Mouse (Mus musculus) heart, postnatal 0 days (tissue): ENCODE results near the gene Ubr7. TPM values are rescaled to one million over a fixed set of nuclear protein-coding genes. Genes with fewer than 3 reads are reported as not detected.
A peak's percentile ranks its signal among the peaks of the same experiment; 100 is the strongest.

ENCODE experiments used
- ATAC-seq: fragments of 200-750 bp; cut with Nextera tagmentation; 2 replicates; pipeline ENCODE4 v1.8.0; 2017; ENCODE audit warnings: low read depth, moderate number of reproducible peaks, moderate library complexity; ENCODE audit not compliant: insufficient read depth
- DNase-seq: peaks from one replicate; pipeline ENCODE4 v3.0.0-alpha.2; 2016; ENCODE audit warnings: low spot score
- H3K27ac ChIP-seq: fragments of 300-500 bp; sonication (generic); 2 replicates; pipeline ENCODE4 v1.5.1; 2014; ENCODE audit warnings: low read depth, mild to moderate bottlenecking
- H3K27me3 ChIP-seq: fragments of 300-500 bp; sonication (generic); 2 replicates; pipeline ENCODE4 v1.6.1; 2014; ENCODE audit warnings: low read length, mixed read lengths; ENCODE audit not compliant: control insufficient read depth, insufficient read depth
- H3K36me3 ChIP-seq: fragments of 300-500 bp; sonication (generic); replicated peaks from 2 replicates; pipeline ENCODE4 v1.6.1; 2014; ENCODE audit warnings: low read length, mixed read lengths; ENCODE audit not compliant: control insufficient read depth, insufficient read depth
- H3K4me1 ChIP-seq: fragments of 300-500 bp; sonication (generic); 2 replicates; pipeline ENCODE4 v1.6.1; 2014; ENCODE audit warnings: antibody characterized with exemption; ENCODE audit not compliant: control insufficient read depth, insufficient read depth
- H3K4me2 ChIP-seq: fragments of 300-500 bp; sonication (generic); 2 replicates; pipeline ENCODE4 v1.6.1; 2014; ENCODE audit warnings: low read depth, mild to moderate bottlenecking, low read length, moderate library complexity
- H3K4me3 ChIP-seq: fragments of 300-500 bp; sonication (generic); 2 replicates; pipeline ENCODE4 v1.5.1; 2014; ENCODE audit warnings: low read depth, low read length
- H3K9ac ChIP-seq: fragments of 300-500 bp; sonication (generic); replicated peaks from 2 replicates; pipeline ENCODE4 v1.6.1; 2014; ENCODE audit warnings: low read depth, low read length, mixed read lengths
- H3K9me3 ChIP-seq: fragments of 300-500 bp; sonication (generic); replicated peaks from 2 replicates; pipeline ENCODE4 v1.6.1; 2016; ENCODE audit warnings: low read length; ENCODE audit not compliant: control insufficient read depth
- CTCF ChIP-seq: IDR thresholded peaks from 2 replicates; pipeline ENCODE4 v1.5.1; 2016; ENCODE audit warnings: antibody characterized with exemption, control low read depth, low read depth
- EP300 ChIP-seq: IDR thresholded peaks from 2 replicates; pipeline ENCODE4 v1.6.1; 2016; ENCODE audit warnings: antibody characterized with exemption, low read depth
- WGBS: fragments of 180-500 bp; shearing (Covaris S2); extraction: QIAGEN DNeasy Blood & Tissue Kit; methylation state at CpG from one replicate; pipeline ENCODE4 v1.1.7; 2014; 5-methylcytosine and 5-hydroxymethylcytosine counted together
- polyA plus RNA-seq: library from polyadenylated mRNA; unstranded; fragments of >200 nt; fragmentation: Nextera tagmentation; extraction: Ambion mirVana; gene quantifications from 2 replicates; pipeline ENCODE4 v1.2.1, GENCODE M21; 2015
- total RNA-seq: library from RNA; depleted of rRNA; stranded (reverse); fragments of >200 nt; gene quantifications from 2 replicates; pipeline ENCODE4 v1.2.3, GENCODE M21; 2014; ENCODE audit warnings: low replicate concordance

Gene Ubr7
- total and polyA plus RNA-seq, 2 experiments from 2014 or later: 23.5 to 44.0 TPM

DNA sequence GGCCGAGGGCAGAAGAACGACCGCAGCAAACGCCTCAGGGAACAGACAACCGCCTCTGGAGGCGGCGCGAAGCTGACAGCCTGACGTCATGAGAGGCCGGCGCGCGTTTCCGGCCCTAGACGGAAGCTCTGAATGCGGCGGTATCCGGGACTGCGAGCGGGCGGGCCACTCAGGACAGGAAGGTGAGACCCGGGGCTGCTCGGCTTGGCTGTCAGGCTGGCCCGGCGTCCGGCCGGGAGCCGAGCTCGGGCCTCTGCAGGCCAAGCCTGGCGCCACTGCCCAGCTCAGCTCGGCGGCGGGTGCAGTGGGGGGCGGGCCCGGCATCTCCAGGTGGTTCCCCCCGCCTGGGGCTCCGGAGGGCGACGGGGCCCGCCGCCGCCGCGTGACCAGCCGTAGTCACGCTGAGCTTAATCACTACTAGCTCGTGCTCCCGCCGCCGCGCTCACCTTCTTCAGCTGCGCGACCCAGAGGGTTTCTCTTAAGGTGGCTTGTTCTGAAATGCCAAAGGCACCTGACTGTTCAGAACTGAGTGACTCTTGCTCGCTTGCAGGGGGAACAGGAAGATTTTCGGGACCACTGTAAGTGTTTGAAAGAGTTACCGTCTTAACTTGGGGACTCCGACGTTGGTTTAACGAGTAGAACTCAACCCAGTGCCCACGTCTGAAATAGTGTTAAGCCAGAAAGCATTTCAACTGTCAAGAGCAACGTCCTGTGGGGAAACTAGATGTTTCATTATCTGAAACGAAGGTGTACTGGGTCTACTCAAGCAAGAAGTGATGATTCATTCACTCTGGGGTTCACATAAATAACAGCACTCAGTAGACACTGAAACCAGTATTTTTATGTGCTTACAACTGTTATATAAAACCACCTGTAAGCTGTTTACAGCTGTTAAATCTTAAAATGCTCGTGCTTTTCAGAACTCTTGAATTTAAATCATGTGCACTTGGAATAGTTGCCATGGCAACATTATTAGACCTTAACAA lies 13.9 kb upstream of the Ubr7 start, which contains the start of the genes Moap1 and Tmem251:
Moap1 (minus strand) TSS at position 73 of the 986 bp plus-strand sequence.
Tmem251 (plus strand) TSS at position 174 of the 986 bp plus-strand sequence.
- Histone ChIP-seq H3K9me3 (no peaks in the 10 kb centered on the region), H3K36me3 (peaks cover 7% of the 10 kb centered on the region), H3K4me3 (peak within 1 kb of the TSS; percentile 89), H3K9ac (peak within 1 kb of the TSS; percentile 84), H3K4me1 (peaks cover 13% of the 10 kb centered on the region), H3K27ac (peak within 1 kb of the TSS; percentile 95), H3K27me3 (no peaks in the 10 kb centered on the region), H3K4me2 (peak within 1 kb of the TSS; percentile 90)
- peak; percentile 92 for DNase-seq
- ATAC-seq: peak; percentile 97
- TF ChIP-seq EP300: no peak
- no peak for TF ChIP-seq CTCF
- under 1% methylated on average over 55 of the region's 63 CpGs for WGBS

DNA sequence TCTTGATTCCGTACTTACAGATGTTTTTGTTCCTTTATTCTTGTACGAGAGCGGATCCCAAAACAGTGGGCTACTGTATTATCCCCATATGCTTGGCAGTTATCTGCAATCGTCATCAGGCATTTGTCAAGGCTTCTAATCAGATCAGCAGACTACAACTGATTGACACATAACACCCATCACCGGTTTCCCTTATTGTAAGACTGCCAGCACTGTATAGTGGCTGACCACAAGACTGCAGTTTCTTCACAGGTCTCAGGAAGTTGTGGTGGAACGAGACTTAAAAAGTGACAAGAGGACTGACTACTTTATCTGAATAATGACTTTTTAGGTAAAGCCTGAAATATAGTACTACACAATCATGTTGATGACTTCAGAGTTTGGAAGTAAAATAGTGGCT lies 12.9 kb upstream of the Ubr7 start:
- Histone ChIP-seq H3K9ac (peak overlapping the region; percentile 84), H3K9me3 (no peaks in the 10 kb centered on the region), H3K4me3 (no peak overlapping the region), H3K36me3 (peaks cover 7% of the 10 kb centered on the region), H3K4me1 (peaks cover 13% of the 10 kb centered on the region), H3K4me2 (peak overlapping the region; percentile 90; the same call in 1 of the 2 replicates), H3K27me3 (no peaks in the 10 kb centered on the region), H3K27ac (no peak overlapping the region)
- ATAC-seq (no peak), DNase-seq (no peak)
- WGBS: 51% methylated on average over 6 of the region's 6 CpGs
- TF ChIP-seq CTCF: no peak

DNA sequence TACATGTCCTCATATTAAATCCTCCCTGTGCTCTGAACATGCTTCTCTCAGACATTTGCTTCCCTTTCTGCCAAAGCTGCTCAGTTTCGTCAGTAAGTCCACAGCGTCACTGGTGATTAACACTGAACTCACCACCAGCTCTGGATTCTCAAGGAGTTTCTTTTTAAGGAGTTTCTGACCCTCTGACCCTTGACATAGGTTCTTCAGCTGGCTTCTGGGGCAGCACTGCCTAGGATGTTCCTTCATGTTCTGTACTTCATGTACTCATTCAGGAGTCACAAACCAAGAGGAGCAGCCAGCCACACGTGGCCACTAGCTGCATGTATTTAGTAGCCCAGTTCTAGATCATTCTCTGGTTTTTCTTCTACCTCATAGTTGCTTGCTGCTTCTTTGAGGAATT lies 9.5 kb upstream of the Ubr7 start:
- H3K27ac ChIP-seq: no peak overlapping the region
- no peaks in the 10 kb centered on the region for H3K27me3 ChIP-seq
- H3K36me3 ChIP-seq: peaks cover 7% of the 10 kb centered on the region
- DNase-seq (no peak), ATAC-seq (no peak)
- H3K9me3 ChIP-seq: no peaks in the 10 kb centered on the region
- TF ChIP-seq CTCF (no peak), EP300 (no peak)
- no peak overlapping the region for H3K4me3 ChIP-seq
- peaks cover 5% of the 10 kb centered on the region; the same call in 1 of the 2 replicates for H3K4me1 ChIP-seq
- H3K4me2 ChIP-seq: no peak overlapping the region
- no peak overlapping the region for H3K9ac ChIP-seq
- WGBS: 86% methylated on average over 3 of the region's 3 CpGs

DNA sequence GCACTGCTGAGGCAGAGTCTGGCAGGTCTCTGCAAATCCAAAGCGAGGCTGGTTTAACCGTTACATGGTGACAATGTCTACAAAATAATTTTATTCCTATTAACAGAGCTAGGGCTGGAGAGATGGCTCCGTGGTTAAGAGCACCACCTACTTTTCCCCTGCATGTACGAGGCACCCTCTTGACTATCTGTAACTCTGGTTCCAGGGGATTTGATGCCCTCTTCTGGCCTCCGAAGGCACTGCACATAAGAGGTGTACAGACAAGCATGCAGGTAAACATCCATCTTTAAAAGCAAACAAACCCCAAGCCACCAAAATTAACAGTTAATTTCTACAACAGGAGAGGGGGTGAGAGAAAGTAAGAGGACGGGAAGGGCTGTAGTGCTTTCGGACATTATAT lies 1.5 kb upstream of the Ubr7 start:
- H3K9me3 ChIP-seq: no peaks in the 10 kb centered on the region
- 70% methylated on average over 7 of the region's 7 CpGs for WGBS
- H3K4me1 ChIP-seq: peaks cover 15% of the 10 kb centered on the region
- ATAC-seq (no peak), DNase-seq (no peak)
- no peaks in the 10 kb centered on the region for H3K36me3 ChIP-seq
- peak overlapping the region; percentile 94 for H3K4me3 ChIP-seq
- H3K9ac ChIP-seq: no peak overlapping the region
- TF ChIP-seq EP300 (no peak), CTCF (peak; percentile 25; the same call in 1 of the 2 replicates)
- peak overlapping the region; percentile 87 for H3K4me2 ChIP-seq
- H3K27ac ChIP-seq: peak overlapping the region; percentile 78; the same call in 1 of the 2 replicates
- H3K27me3 ChIP-seq: no peaks in the 10 kb centered on the region

DNA sequence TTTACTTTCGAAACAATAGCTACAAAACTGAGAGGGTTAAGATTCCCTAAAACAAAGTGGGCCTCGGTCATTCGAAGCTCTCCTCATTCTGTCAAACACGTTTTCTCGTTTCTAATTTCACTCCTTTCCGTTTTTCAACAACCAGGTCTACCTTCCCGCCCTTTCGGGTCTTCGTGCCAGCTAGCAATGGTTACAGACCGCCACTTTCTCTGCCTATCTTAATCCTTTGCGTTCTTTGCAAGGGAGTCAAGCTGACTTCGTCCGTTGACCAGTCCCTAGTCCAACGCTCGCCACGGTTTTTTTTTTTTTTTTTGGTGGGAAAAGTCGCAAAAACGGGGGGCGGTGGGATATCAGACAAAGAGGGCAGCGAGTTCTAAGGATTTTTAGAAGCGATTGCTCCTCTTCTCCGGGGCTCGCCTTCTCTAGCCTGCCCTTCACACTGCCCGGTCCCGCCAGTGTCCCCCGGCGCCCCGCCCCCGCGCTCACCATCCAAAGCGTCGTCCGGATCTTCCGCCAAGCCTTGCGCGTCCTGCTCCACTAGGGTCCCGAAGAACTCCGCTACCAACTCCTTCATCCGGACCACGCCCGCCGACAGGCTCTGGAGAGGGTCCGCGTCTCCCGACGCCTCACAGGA lies 595 bp upstream of the Ubr7 start:
- under 1% methylated on average over 46 of the region's 46 CpGs for WGBS
- peak overlapping the region; percentile 94 for H3K4me3 ChIP-seq
- TF ChIP-seq CTCF (no peak), EP300 (0 out of 2 replicates have a peak, but pooled peaks have one; percentile 30)
- DNase-seq (no peak), ATAC-seq (peak; percentile 77)
- H3K36me3 ChIP-seq: 0 out of 2 replicates have a peak, but pooled peaks cover under 1% of the 10 kb centered on the region
- H3K4me1 ChIP-seq: peaks cover 15% of the 10 kb centered on the region
- peak overlapping the region; percentile 78 for H3K27ac ChIP-seq
- H3K4me2 ChIP-seq: peak overlapping the region; percentile 87
- peak overlapping the region; percentile 80 for H3K9ac ChIP-seq
- no peaks in the 10 kb centered on the region for H3K27me3 ChIP-seq
- no peaks in the 10 kb centered on the region for H3K9me3 ChIP-seq
